Mouse (Mus musculus): ENCODE data around the gene Stoml2. TPM values are rescaled to one million over a fixed set of nuclear protein-coding genes. Genes with fewer than 3 reads are reported as not detected.

Gene Stoml2
- polyA plus RNA-seq (2015; fragmentation: Nextera tagmentation; extraction: Ambion mirVana): 240 and 247 TPM in 2 replicates

DNA sequence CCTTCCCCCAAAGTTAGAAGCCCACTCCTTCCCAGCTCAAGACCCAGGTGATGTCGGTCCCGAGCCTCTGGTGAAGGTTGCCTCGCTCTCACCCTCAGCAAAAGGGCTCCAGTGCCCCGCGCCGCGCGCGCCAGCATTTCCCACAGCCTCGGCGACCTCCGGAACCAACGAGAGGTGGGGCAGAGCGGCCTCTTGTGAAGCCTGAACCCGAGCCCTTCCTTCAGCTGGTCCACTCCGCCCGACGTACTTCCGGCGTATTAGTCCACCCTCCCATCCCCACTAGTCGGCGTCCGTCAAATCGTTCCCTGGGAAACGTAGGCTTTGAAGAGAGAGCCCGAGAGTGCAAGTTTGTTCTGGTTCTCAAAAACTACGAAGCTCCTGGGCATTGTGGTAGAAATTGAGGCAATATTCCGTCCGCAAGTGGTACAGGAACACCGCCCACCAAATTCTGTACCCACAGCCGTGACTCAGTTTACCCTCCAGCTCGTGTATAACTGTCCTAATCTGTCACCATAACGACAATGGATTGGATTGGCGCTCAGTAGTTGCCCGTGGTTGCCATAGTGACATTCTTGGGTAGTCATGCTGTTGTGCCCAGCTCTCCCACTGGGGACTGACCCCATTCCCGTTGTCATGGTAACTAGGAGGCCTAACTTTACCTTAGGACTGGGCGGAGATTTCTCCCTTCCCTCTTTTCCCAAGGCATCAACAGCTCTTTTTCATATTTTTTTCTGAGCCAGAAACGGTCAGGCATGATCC is at the start of gene Stoml2:
TSS of gene Stoml2 (minus strand) at position 474 of the 759 bp plus-strand sequence.

GRCm38 (mm10) chr4:43058753-43059654 is 27.5 kb upstream of the Stoml2 start, which contains the start of gene Unc13b:
Gene Unc13b, plus strand, starts transcription at chr4:43058953.

GRCm38 (mm10) chr4:43045659-43046302 is 14.3 kb upstream of the Stoml2 start, which contains the start of gene Fam214b:
Gene Fam214b, minus strand, starts transcription at chr4:43046220.

DNA sequence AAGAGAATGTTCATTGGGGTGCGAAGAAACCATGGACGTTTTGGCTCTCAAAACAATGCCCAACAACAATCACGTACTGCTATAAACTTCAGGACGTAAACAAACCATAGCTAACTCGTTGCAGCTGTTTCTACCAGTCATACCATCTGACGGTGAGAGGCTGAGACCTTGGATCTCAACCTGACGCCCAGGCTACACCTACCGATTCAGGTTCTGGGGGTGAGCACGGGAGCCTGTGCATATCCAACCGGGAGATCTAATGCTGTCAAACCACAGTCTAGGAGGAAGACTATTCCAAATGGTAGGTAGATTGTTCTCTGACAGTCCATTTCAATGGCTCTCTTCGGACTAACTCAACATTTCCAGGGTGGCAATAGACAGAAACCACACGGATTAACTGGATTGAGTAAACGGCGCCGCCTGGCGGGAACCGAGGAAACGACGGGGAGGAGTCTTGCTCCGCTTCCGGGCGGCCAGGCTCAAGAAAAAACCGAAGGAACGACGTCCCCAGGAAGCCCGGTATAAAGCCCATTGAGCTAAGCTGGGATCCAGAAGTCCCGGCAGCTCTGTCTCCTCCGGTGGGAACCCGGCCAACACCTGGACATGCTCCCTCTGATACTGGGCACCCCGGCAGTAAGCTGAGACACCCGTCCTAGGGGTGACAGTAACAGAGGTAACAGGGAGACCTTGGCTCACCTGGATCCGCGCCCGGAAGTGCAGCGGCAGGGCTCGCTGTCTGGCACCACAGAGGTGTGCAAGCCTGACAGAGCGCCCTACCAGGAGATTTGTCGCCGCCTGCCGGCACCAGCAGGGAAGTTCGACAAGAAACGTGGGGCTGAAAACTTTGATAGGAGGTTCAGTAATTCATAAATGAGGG is 6.2 kb downstream of the Stoml2 start, which contains the start of gene Pigo:
TSS of gene Pigo (minus strand) at position 736 of the 877 bp plus-strand sequence.

GRCm38 (mm10) chr4:43010161-43011038 is 21.1 kb downstream of the Stoml2 start, which contains the start of gene Fancg:
Gene Fancg, minus strand, starts transcription at chr4:43010506.

DNA sequence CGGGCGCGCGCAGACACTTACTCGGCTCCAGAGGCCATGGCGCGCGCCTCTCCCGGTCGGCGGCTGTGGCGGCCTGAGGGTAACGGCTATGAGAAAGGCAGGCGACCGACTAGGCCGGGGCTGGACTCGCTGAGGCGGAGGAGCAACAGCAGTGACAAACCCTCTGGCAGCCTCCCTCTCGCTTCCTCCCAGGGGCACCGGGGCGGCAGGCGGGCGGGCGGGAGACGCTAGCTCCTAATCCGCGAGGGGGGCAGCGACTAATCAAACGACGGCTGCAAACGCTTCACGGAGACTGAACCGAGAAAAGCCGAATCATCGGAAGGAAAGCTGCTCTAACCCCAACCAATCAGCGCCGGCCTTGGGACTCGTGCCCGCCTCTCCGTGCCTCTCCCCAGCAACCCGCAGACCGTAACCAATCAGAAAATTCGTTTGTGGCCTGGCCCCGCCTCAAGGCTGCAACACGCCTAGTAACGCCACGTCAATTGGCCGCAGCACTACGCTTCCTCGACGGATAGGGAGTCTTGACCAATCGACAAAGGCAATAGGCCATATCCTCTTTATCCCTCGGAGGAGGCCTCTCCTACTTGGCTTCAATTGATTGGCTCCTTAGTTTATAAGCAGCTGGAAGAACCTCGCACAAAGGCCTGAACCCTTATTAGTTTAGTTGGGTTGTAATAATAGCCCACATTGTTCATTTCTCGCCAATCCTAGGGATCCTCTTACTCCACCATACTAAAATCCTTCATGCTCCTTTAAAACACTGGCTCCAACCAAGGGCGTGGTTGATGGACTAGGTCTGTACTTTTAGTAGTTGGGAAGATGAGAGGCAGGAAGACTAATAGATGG is 31.1 kb downstream of the Stoml2 start, which contains the start of gene Vcp:
TSS of gene Vcp (minus strand) at position 367 of the 846 bp plus-strand sequence.

Other genes with a start within 250 kb of the Stoml2 start
- 0.28 TPM in 1 of 2 replicates, not detected in the other for gene Fam205a1, start 177.8 kb downstream of the Stoml2 start, polyA plus RNA-seq (2015; fragmentation: Nextera tagmentation; extraction: Ambion mirVana)
- 0.46 and 0.48 TPM in 2 replicates for gene Gm12394, start 174.9 kb downstream of the Stoml2 start, polyA plus RNA-seq (2015; fragmentation: Nextera tagmentation; extraction: Ambion mirVana)
- 4.9 and 5.1 TPM in 2 replicates for gene Fam205c, start 157.5 kb downstream of the Stoml2 start, polyA plus RNA-seq (2015; fragmentation: Nextera tagmentation; extraction: Ambion mirVana)
- 45.8 and 51.0 TPM in 2 replicates for gene Phf24, start 115.0 kb downstream of the Stoml2 start, polyA plus RNA-seq (2015; fragmentation: Nextera tagmentation; extraction: Ambion mirVana)
- gene Dnajb5, start 81.9 kb downstream of the Stoml2 start, polyA plus RNA-seq (2015; fragmentation: Nextera tagmentation; extraction: Ambion mirVana): 34.5 and 36.2 TPM in 2 replicates
- gene 1700022I11Rik, start 62.1 kb downstream of the Stoml2 start, polyA plus RNA-seq (2015; fragmentation: Nextera tagmentation; extraction: Ambion mirVana): 0.26 and 0.31 TPM in 2 replicates
- 393 and 394 TPM in 2 replicates for gene Vcp, start 31.2 kb downstream of the Stoml2 start, polyA plus RNA-seq (2015; fragmentation: Nextera tagmentation; extraction: Ambion mirVana)
- 11.2 and 14.2 TPM in 2 replicates for gene Fancg, start 21.2 kb downstream of the Stoml2 start, polyA plus RNA-seq (2015; fragmentation: Nextera tagmentation; extraction: Ambion mirVana)
- 20.2 and 22.9 TPM in 2 replicates for gene Pigo, start 5.9 kb downstream of the Stoml2 start, polyA plus RNA-seq (2015; fragmentation: Nextera tagmentation; extraction: Ambion mirVana)
- 25.8 and 28.0 TPM in 2 replicates for gene Fam214b, start 14.5 kb upstream of the Stoml2 start, polyA plus RNA-seq (2015; fragmentation: Nextera tagmentation; extraction: Ambion mirVana)
- 5.6 and 6.8 TPM in 2 replicates for gene Unc13b, start 27.2 kb upstream of the Stoml2 start, polyA plus RNA-seq (2015; fragmentation: Nextera tagmentation; extraction: Ambion mirVana)
- 0.22 and 0.75 TPM in 2 replicates for gene Atp8b5, start 235.4 kb upstream of the Stoml2 start, polyA plus RNA-seq (2015; fragmentation: Nextera tagmentation; extraction: Ambion mirVana)